In the genomic region with DNA sequence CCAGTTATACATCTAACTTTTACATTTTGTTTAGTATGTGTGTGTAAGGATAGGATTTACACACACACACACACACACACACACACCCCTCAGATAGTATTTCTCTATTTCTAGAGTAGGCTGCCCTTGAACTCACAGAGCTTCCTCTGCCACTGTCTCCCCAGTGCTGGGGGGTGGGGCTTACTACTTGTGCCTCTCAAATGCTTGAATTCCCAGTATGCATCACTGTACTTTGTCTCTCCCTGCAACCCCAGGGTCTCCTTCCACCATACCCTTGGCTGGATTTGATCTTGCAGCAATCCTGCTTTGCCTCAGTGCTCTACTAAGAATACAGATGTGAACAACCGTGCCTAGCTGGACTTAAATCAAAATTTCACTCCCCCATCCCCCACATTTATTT, we compare ENCODE assay signal across 19 mouse cellular contexts. TPM values are rescaled to one million over a fixed set of nuclear protein-coding genes. Genes with fewer than 3 reads are reported as not detected.
A peak's percentile ranks its signal among the peaks of the same experiment; 100 is the strongest.
DNase-seq lines count a peak whose midpoint lies in the region; ATAC-seq and TF ChIP-seq lines count a peak whose summit lies in the region.
"Had no signal": no experiment of that assay in that cellular context is flagged by ENCODE, and none has a peak within 500 bp of the region (broad histone marks: within the 10 kb centered on the region; RNA-seq: fewer than 3 reads in every experiment).

No protein-coding gene starts in this region.

- H3K36me3 ChIP-seq in heart, embryonic 12.5 days, result peaks cover 15% of the 10 kb centered on the region
- peaks cover 13% of the 10 kb centered on the region for H3K36me3 ChIP-seq in kidney, postnatal 0 days (ENCODE audit: insufficient read depth, low read length)
- peaks cover 3% of the 10 kb centered on the region; the same call in 1 of the 2 replicates for H3K36me3 ChIP-seq in intestine, embryonic 16.5 days (ENCODE audit: control insufficient read depth, insufficient read depth, low read length)
- no peaks in the 10 kb centered on the region for H3K36me3 ChIP-seq in midbrain, embryonic 16.5 days (ENCODE audit: control insufficient read depth, insufficient read depth, low read length)
- H3K36me3 ChIP-seq: hindbrain, embryonic 12.5 days; liver, embryonic 12.5 days; midbrain, embryonic 13.5 days had no signal

- WGBS in heart, embryonic 12.5 days, result 78% methylated on average over 1 of the region's 1 CpGs
- 60% methylated on average over 1 of the region's 1 CpGs for WGBS in kidney, postnatal 0 days
- 79% methylated on average over 1 of the region's 1 CpGs for WGBS in intestine, embryonic 16.5 days
- WGBS in midbrain, embryonic 16.5 days, result 83% methylated on average over 1 of the region's 1 CpGs

- no peak for DNase-seq in heart, adult 8-10 months (ENCODE audit: low spot score)
- no peak for DNase-seq in kidney, postnatal 0 days (ENCODE audit: low spot score)
- no peak for DNase-seq in kidney, postnatal 10 days
- DNase-seq in ES-CJ7 (ENCODE audit: low read depth, low spot score), result peak; percentile 52
- DNase-seq in cerebellum, postnatal 25 days, result no peak
- DNase-seq: layer of hippocampus, adult 9-11 months; retina, postnatal 1 day had no signal

- no peaks in the 10 kb centered on the region for H3K9me3 ChIP-seq in heart, embryonic 12.5 days (replicated peaks)
- no peaks in the 10 kb centered on the region for H3K9me3 ChIP-seq in kidney, postnatal 0 days (replicated peaks; ENCODE audit: low read length)
- H3K9me3 ChIP-seq in intestine, embryonic 16.5 days (ENCODE audit: control insufficient read depth, low read length), result no peaks in the 10 kb centered on the region
- H3K9me3 ChIP-seq in midbrain, embryonic 16.5 days (replicated peaks; ENCODE audit: control insufficient read depth, low read length, poor library complexity, severe bottlenecking), result no peaks in the 10 kb centered on the region
- H3K9me3 ChIP-seq: hindbrain, embryonic 12.5 days; liver, embryonic 12.5 days; midbrain, embryonic 13.5 days had no signal

- H3K27ac ChIP-seq in heart, embryonic 12.5 days (ENCODE audit: poor library complexity, severe bottlenecking), result 0 out of 2 replicates have a peak overlapping the region, but pooled peaks have one; percentile 45
- peak overlapping the region; percentile 26 for H3K27ac ChIP-seq in kidney, postnatal 0 days
- H3K27ac ChIP-seq in intestine, embryonic 16.5 days (ENCODE audit: low read length), result peak overlapping the region; percentile 23
- H3K27ac ChIP-seq in midbrain, embryonic 16.5 days (ENCODE audit: low read length), result no peak overlapping the region
- H3K27ac ChIP-seq: hindbrain, embryonic 12.5 days; liver, embryonic 12.5 days; midbrain, embryonic 13.5 days had no signal

- ATAC-seq in heart, embryonic 12.5 days (ENCODE audit: insufficient number of reproducible peaks, low FRiP score), result no peak
- ATAC-seq in kidney, postnatal 0 days (replicated peaks; ENCODE audit: low FRiP score, low read depth), result no peak
- ATAC-seq in intestine, embryonic 16.5 days, result no peak
- ATAC-seq in midbrain, embryonic 16.5 days, result no peak
- ATAC-seq: forebrain, embryonic 16.5 days; inflammation-experienced regulatory T-cells, adult 6 months; liver, embryonic 12.5 days; midbrain, embryonic 13.5 days had no signal

- no peak for TF ChIP-seq CTCF in kidney, postnatal 0 days (IDR thresholded peaks at IDR 0.05; ENCODE audit: low read depth)

- H3K27me3 ChIP-seq in heart, embryonic 12.5 days (replicated peaks), result no peaks in the 10 kb centered on the region
- H3K27me3 ChIP-seq in kidney, postnatal 0 days (ENCODE audit: insufficient read depth, low read length), result no peaks in the 10 kb centered on the region
- no peaks in the 10 kb centered on the region for H3K27me3 ChIP-seq in intestine, embryonic 16.5 days (replicated peaks; ENCODE audit: control insufficient read depth, insufficient read depth, low read length)
- no peaks in the 10 kb centered on the region for H3K27me3 ChIP-seq in midbrain, embryonic 16.5 days (ENCODE audit: control insufficient read depth, insufficient read depth, low read depth, low read length)
- H3K27me3 ChIP-seq: hindbrain, embryonic 12.5 days; midbrain, embryonic 13.5 days had no signal

- peaks cover 56% of the 10 kb centered on the region for H3K4me1 ChIP-seq in heart, embryonic 12.5 days (replicated peaks)
- H3K4me1 ChIP-seq in kidney, postnatal 0 days (replicated peaks; ENCODE audit: insufficient read depth, low read length), result peaks cover 4% of the 10 kb centered on the region; the same call in 1 of the 2 replicates
- peaks cover 22% of the 10 kb centered on the region for H3K4me1 ChIP-seq in intestine, embryonic 16.5 days (ENCODE audit: control insufficient read depth, insufficient read depth, low read length)
- H3K4me1 ChIP-seq in midbrain, embryonic 16.5 days (ENCODE audit: control insufficient read depth, insufficient read depth, low read length), result peaks cover 6% of the 10 kb centered on the region; the same call in 1 of the 2 replicates

- H3K9ac ChIP-seq in heart, embryonic 12.5 days, result no peak overlapping the region
- H3K9ac ChIP-seq in kidney, postnatal 0 days (ENCODE audit: low read depth, low read length), result no peak overlapping the region
- no peak overlapping the region for H3K9ac ChIP-seq in intestine, embryonic 16.5 days (ENCODE audit: low read depth, low read length)
- no peak overlapping the region for H3K9ac ChIP-seq in midbrain, embryonic 16.5 days (ENCODE audit: low read depth, low read length)
- H3K9ac ChIP-seq: hindbrain, embryonic 12.5 days; liver, embryonic 12.5 days; midbrain, embryonic 13.5 days had no signal

- no peak overlapping the region for H3K4me2 ChIP-seq in heart, embryonic 12.5 days
- no peak overlapping the region for H3K4me2 ChIP-seq in kidney, postnatal 0 days (ENCODE audit: low read length)
- no peak overlapping the region for H3K4me2 ChIP-seq in intestine, embryonic 16.5 days (ENCODE audit: low read depth, low read length)
- H3K4me2 ChIP-seq in midbrain, embryonic 16.5 days (ENCODE audit: low read length), result no peak overlapping the region
- H3K4me2 ChIP-seq: hindbrain, embryonic 12.5 days; liver, embryonic 12.5 days; midbrain, embryonic 13.5 days had no signal

- no peak overlapping the region for H3K4me3 ChIP-seq in heart, embryonic 12.5 days
- H3K4me3 ChIP-seq in kidney, postnatal 0 days (replicated peaks; ENCODE audit: low read depth, low read length), result no peak overlapping the region
- H3K4me3 ChIP-seq in intestine, embryonic 16.5 days (ENCODE audit: low read length), result no peak overlapping the region
- H3K4me3 ChIP-seq in midbrain, embryonic 16.5 days (ENCODE audit: low read depth, low read length), result no peak overlapping the region
- H3K4me3 ChIP-seq: hindbrain, embryonic 12.5 days; liver, embryonic 12.5 days; midbrain, embryonic 13.5 days; myocyte had no signal

RNA-seq across cellular contexts. Expression of gene Nectin2, which starts 3.8 kb away (rescaled TPM):
- polyA plus RNA-seq in heart, embryonic 12.5 days (2016; fragmentation: Nextera tagmentation; extraction: Ambion mirVana), result 99.1 and 101 TPM in 2 replicates
- total RNA-seq in heart, adult 8-10 months (2022), result 10 to 100 TPM; 24.8 to 37.3 (median 34.9) TPM
- 112 and 114 TPM in 2 replicates for polyA plus RNA-seq in kidney, postnatal 0 days (2015; fragmentation: Nextera tagmentation; extraction: Ambion mirVana)
- 143 and 149 TPM in 2 replicates for polyA plus RNA-seq in intestine, embryonic 16.5 days (2015; fragmentation: Nextera tagmentation; extraction: Ambion mirVana)
- 55.3 and 56.7 TPM in 2 replicates for polyA plus RNA-seq in midbrain, embryonic 16.5 days (2015; fragmentation: Nextera tagmentation; extraction: Ambion mirVana)

RNA-seq across cellular contexts. Expression of gene Bcam, which starts 16.8 kb away (rescaled TPM):
- polyA plus RNA-seq in heart, embryonic 12.5 days (2016; fragmentation: Nextera tagmentation; extraction: Ambion mirVana), result 232 and 245 TPM in 2 replicates
- total RNA-seq in heart, adult 8-10 months (2022), result 100 to 1,000 TPM; 185 to 199 (median 197) TPM
- 378 and 394 TPM in 2 replicates for polyA plus RNA-seq in kidney, postnatal 0 days (2015; fragmentation: Nextera tagmentation; extraction: Ambion mirVana)
- polyA plus RNA-seq in intestine, embryonic 16.5 days (2015; fragmentation: Nextera tagmentation; extraction: Ambion mirVana), result 58.7 and 62.7 TPM in 2 replicates
- 10.5 and 14.0 TPM in 2 replicates for polyA plus RNA-seq in midbrain, embryonic 16.5 days (2015; fragmentation: Nextera tagmentation; extraction: Ambion mirVana)
- total RNA-seq: granulocyte monocyte progenitor cell, adult 5-6 weeks; neutrophil, adult 5-6 weeks had no signal

RNA-seq across cellular contexts. Expression of gene Tomm40, which starts 38.8 kb away (rescaled TPM):
- 160 and 166 TPM in 2 replicates for polyA plus RNA-seq in heart, embryonic 12.5 days (2016; fragmentation: Nextera tagmentation; extraction: Ambion mirVana)
- total RNA-seq in heart, adult 8-10 months (2022), result 100 to 1,000 TPM in 1 of 4 experiments, 10 to 100 TPM in 3; 94.0 to 101 (median 99.2) TPM
- polyA plus RNA-seq in kidney, postnatal 0 days (2015; fragmentation: Nextera tagmentation; extraction: Ambion mirVana), result 163 and 167 TPM in 2 replicates
- polyA plus RNA-seq in intestine, embryonic 16.5 days (2015; fragmentation: Nextera tagmentation; extraction: Ambion mirVana), result 143 and 157 TPM in 2 replicates
- polyA plus RNA-seq in midbrain, embryonic 16.5 days (2015; fragmentation: Nextera tagmentation; extraction: Ambion mirVana), result 113 and 118 TPM in 2 replicates

RNA-seq across cellular contexts. Expression of gene Cblc, which starts 42.5 kb away (rescaled TPM):
- polyA plus RNA-seq in heart, embryonic 12.5 days (2016; fragmentation: Nextera tagmentation; extraction: Ambion mirVana), result 0.27 TPM in 1 of 2 replicates, not detected in the other
- under 1 TPM in 2 of 4 experiments, not detected in 2; 0.37 to 0.76 TPM for total RNA-seq in heart, adult 8-10 months (2022)
- polyA plus RNA-seq in kidney, postnatal 0 days (2015; fragmentation: Nextera tagmentation; extraction: Ambion mirVana), result 14.6 and 16.9 TPM in 2 replicates
- 32.6 and 42.1 TPM in 2 replicates for polyA plus RNA-seq in intestine, embryonic 16.5 days (2015; fragmentation: Nextera tagmentation; extraction: Ambion mirVana)
- polyA plus RNA-seq in midbrain, embryonic 16.5 days (2015; fragmentation: Nextera tagmentation; extraction: Ambion mirVana), result 0.44 and 0.49 TPM in 2 replicates
- total RNA-seq: granulocyte monocyte progenitor cell, adult 5-6 weeks; left cerebral cortex, adult 8-10 months had no signal
- polyA plus RNA-seq: forebrain, embryonic 16.5 days had no signal

RNA-seq across cellular contexts. Expression of gene Apoe, which starts 55.1 kb away (rescaled TPM):
- polyA plus RNA-seq in heart, embryonic 12.5 days (2016; fragmentation: Nextera tagmentation; extraction: Ambion mirVana), result 399 and 400 TPM in 2 replicates
- 100 to 1,000 TPM; 172 to 309 (median 253) TPM for total RNA-seq in heart, adult 8-10 months (2022)
- polyA plus RNA-seq in kidney, postnatal 0 days (2015; fragmentation: Nextera tagmentation; extraction: Ambion mirVana), result 511 and 585 TPM in 2 replicates
- 314 and 355 TPM in 2 replicates for polyA plus RNA-seq in intestine, embryonic 16.5 days (2015; fragmentation: Nextera tagmentation; extraction: Ambion mirVana)
- polyA plus RNA-seq in midbrain, embryonic 16.5 days (2015; fragmentation: Nextera tagmentation; extraction: Ambion mirVana), result 350 and 686 TPM in 2 replicates
